Mouse (Mus musculus) embryonic facial prominence, embryonic 13.5 days (tissue): ENCODE results near the gene Sgsh. TPM values are rescaled to one million over a fixed set of nuclear protein-coding genes. Genes with fewer than 3 reads are reported as not detected.

Experiments used
- ATAC-seq: fragments of 200-750 bp; cut with Nextera tagmentation; 2 replicates; pipeline ENCODE4 v1.8.0; 2017; ENCODE audit warnings: low read depth; ENCODE audit not compliant: insufficient number of reproducible peaks, insufficient read depth, low FRiP score, low TSS enrichment
- H3K27ac ChIP-seq: fragments of 300-500 bp; sonication (generic); 2 replicates; pipeline ENCODE4 v1.5.1; 2015; ENCODE audit warnings: moderate library complexity, mild to moderate bottlenecking, inconsistent platforms
- H3K27me3 ChIP-seq: fragments of 300-500 bp; sonication (generic); 2 replicates; pipeline ENCODE4 v1.6.1; 2015; ENCODE audit warnings: mild to moderate bottlenecking, inconsistent platforms
- H3K36me3 ChIP-seq: fragments of 300-500 bp; sonication (generic); 2 replicates; pipeline ENCODE4 v1.6.1; 2015; ENCODE audit warnings: mild to moderate bottlenecking, inconsistent platforms
- H3K4me1 ChIP-seq: fragments of 300-500 bp; sonication (generic); 2 replicates; pipeline ENCODE4 v1.6.1; 2015; ENCODE audit warnings: inconsistent platforms
- H3K4me2 ChIP-seq: fragments of 300-500 bp; sonication (generic); 2 replicates; pipeline ENCODE4 v1.6.1; 2015; ENCODE audit warnings: moderate library complexity, mild to moderate bottlenecking, inconsistent platforms
- H3K4me3 ChIP-seq: fragments of 300-500 bp; sonication (generic); 2 replicates; pipeline ENCODE4 v1.5.1; 2015; ENCODE audit warnings: mild to moderate bottlenecking, inconsistent platforms
- H3K9ac ChIP-seq: fragments of 300-500 bp; sonication (generic); 2 replicates; pipeline ENCODE4 v1.6.1; 2015; ENCODE audit warnings: mild to moderate bottlenecking, inconsistent platforms
- H3K9me3 ChIP-seq: fragments of 300-500 bp; sonication (generic); 2 replicates; pipeline ENCODE4 v1.6.1; 2016; ENCODE audit warnings: inconsistent platforms
- WGBS: fragments of 180-500 bp; shearing (Covaris S2); methylation state at CpG from one replicate; pipeline ENCODE4 v1.1.7; 2015; ENCODE audit warnings: mixed read lengths; 5-methylcytosine and 5-hydroxymethylcytosine counted together
- microRNA counts: library from miRNA; unstranded; fragments of <30 nt; microRNA quantifications from one replicate; lab custom pipeline; 2016
- microRNA-seq: library from miRNA; unstranded; fragments of <30 nt; microRNA quantifications from one replicate; pipeline ENCODE4, GENCODE M21; 2016
- polyA plus RNA-seq: library from polyadenylated mRNA; unstranded; fragments of >200 nt; fragmentation: Nextera tagmentation; extraction: Ambion mirVana; gene quantifications from 2 replicates; pipeline ENCODE4 v1.2.1, GENCODE M21; 2015

Sgsh gene
- polyA plus RNA-seq, 1 experiment from 2014 or later: 5.9 TPM

DNA sequence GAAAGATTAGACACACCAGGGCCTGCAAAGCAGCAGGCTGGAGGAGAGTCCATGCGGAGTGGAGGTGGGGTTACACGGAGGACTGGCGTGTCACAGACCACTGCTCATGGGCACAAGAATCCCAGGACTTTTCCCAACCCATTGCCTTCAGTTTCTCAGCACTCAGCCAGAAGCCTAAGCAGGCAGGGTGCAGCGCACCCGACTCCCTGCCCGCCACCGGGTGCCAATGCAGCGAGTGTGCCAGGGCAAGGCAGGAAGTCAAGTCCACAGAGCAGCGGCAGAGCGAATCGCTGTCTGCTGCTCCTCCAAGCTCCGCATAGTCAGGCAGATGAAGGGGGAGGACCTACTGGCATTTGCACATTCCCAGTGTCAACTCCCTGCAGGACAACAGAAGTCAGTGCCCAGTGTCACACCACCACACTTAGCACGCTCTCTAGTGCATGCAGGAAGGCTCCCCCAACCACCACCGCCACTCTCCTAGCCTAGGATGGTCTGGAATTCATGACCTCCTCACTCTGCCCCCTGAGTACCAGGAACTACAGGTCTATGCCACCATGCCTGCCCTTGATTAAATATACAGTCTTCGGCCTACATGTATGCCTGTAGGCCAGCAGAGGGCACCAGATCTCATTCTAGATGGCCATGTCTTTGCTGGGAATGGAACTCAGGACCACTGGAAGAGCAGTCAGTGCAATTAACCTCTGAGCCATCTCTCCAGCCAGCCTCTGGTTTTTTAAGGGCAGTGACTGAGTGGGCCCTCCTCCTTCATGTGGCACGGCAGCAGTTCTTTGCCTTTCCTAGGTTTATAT lies 50.2 kb downstream of the Sgsh start:
- ATAC-seq: no peak

GRCm38 (mm10) chr11:119300986-119301385 lies 54.4 kb downstream of the Sgsh start:
- ATAC-seq: no peak
- peak overlapping the region; percentile 99; the same call in 1 of the 2 replicates for H3K4me3 ChIP-seq
- peaks cover 24% of the 10 kb centered on the region for H3K36me3 ChIP-seq
- H3K4me1 ChIP-seq: peaks cover 15% of the 10 kb centered on the region
- no peaks in the 10 kb centered on the region for H3K9me3 ChIP-seq
- peaks cover 16% of the 10 kb centered on the region for H3K27me3 ChIP-seq
- H3K9ac ChIP-seq: 0 out of 2 replicates have a peak overlapping the region, but pooled peaks have one; percentile 99
- peak overlapping the region; percentile 86 for H3K4me2 ChIP-seq
- H3K27ac ChIP-seq: no peak overlapping the region
- WGBS: 26% methylated on average over 2 of the region's 2 CpGs

More for the DNA sequence above, 50.2 kb downstream of the Sgsh start:
- WGBS: 40% methylated on average over 16 of the region's 16 CpGs
- H3K9me3 ChIP-seq: no peaks in the 10 kb centered on the region
- H3K4me2 ChIP-seq: no peak overlapping the region
- H3K4me3 ChIP-seq: no peak overlapping the region
- H3K4me1 ChIP-seq: peaks cover 20% of the 10 kb centered on the region
- 0 out of 2 replicates have a peak overlapping the region, but pooled peaks have one; percentile 32 for H3K9ac ChIP-seq
- no peaks in the 10 kb centered on the region for H3K36me3 ChIP-seq
- no peak overlapping the region for H3K27ac ChIP-seq
- peaks cover 29% of the 10 kb centered on the region for H3K27me3 ChIP-seq

- Histone ChIP-seq H3K4me2 (peak overlapping the region; percentile 86), H3K27ac (peak overlapping the region; percentile 88), H3K4me3 (peak overlapping the region; percentile 99), H3K9ac (peak overlapping the region; percentile 99), H3K36me3 (peaks cover 30% of the 10 kb centered on the region), H3K9me3 (no peaks in the 10 kb centered on the region), H3K27me3 (peaks cover 16% of the 10 kb centered on the region), H3K4me1 (peaks cover 15% of the 10 kb centered on the region)
- ATAC-seq: peak; percentile 73
- WGBS: 1% methylated on average over 31 of the region's 31 CpGs
These were observed 54.9 kb downstream of the Sgsh start for GRCm38 (mm10) chr11:119300246-119300935.

GRCm38 (mm10) chr11:119299391-119300245 lies 55.7 kb downstream of the Sgsh start, which contains the start of gene Eif4a3:
Eif4a3 (minus strand) TSS chr11:119300089.
- H3K27ac ChIP-seq: peak within 1 kb of the TSS; percentile 88
- peaks cover 10% of the 10 kb centered on the region for H3K27me3 ChIP-seq
- no peaks in the 10 kb centered on the region for H3K9me3 ChIP-seq
- peaks cover 37% of the 10 kb centered on the region for H3K36me3 ChIP-seq
- peak within 1 kb of the TSS; percentile 86 for H3K4me2 ChIP-seq
- peak within 1 kb of the TSS; percentile 99 for H3K4me3 ChIP-seq
- peaks cover 15% of the 10 kb centered on the region for H3K4me1 ChIP-seq
- H3K9ac ChIP-seq: peak within 1 kb of the TSS; percentile 99
- peak; percentile 89 for ATAC-seq
- under 1% methylated on average over 89 of the region's 89 CpGs for WGBS

GRCm38 (mm10) chr11:119298917-119299316 lies 56.4 kb downstream of the Sgsh start:
- H3K4me3 ChIP-seq: peak overlapping the region; percentile 99
- H3K9me3 ChIP-seq: no peaks in the 10 kb centered on the region
- peaks cover 44% of the 10 kb centered on the region for H3K36me3 ChIP-seq
- peak overlapping the region; percentile 88; the same call in 1 of the 2 replicates for H3K27ac ChIP-seq
- peaks cover 15% of the 10 kb centered on the region for H3K4me1 ChIP-seq
- H3K27me3 ChIP-seq: peaks cover 3% of the 10 kb centered on the region
- no peak for ATAC-seq
- H3K4me2 ChIP-seq: peak overlapping the region; percentile 86
- peak overlapping the region; percentile 99 for H3K9ac ChIP-seq
- 14% methylated on average over 7 of the region's 7 CpGs for WGBS

- Histone ChIP-seq H3K27me3 (no peaks in the 10 kb centered on the region), H3K4me1 (peaks cover 15% of the 10 kb centered on the region), H3K4me3 (peak overlapping the region; percentile 99; the same call in 1 of the 2 replicates), H3K9me3 (no peaks in the 10 kb centered on the region), H3K27ac (no peak overlapping the region), H3K4me2 (peak overlapping the region; percentile 86), H3K9ac (peak overlapping the region; percentile 99), H3K36me3 (peaks cover 53% of the 10 kb centered on the region)
- no peak for ATAC-seq
- WGBS: 85% methylated on average over 6 of the region's 6 CpGs
These were observed 57.3 kb downstream of the Sgsh start for GRCm38 (mm10) chr11:119297996-119298395.

MicroRNAs within 50 kb of the gene (microRNA counts, 519-probe panel; counts per million panel counts)
- microRNA mmu-miR-1932 (lab: Ali Mortazavi, UCI): 236 counts per million, percentile 44 among the panel's probes with 10 or more counts

Small RNA genes within 50 kb of the gene (microRNA-seq; reads per million reads assigned to microRNA genes)
- gene Mir1932: not detected

Other genes starting within 250 kb of the Sgsh start
- gene Tbc1d16, start 127.0 kb downstream of the Sgsh start, polyA plus RNA-seq: 22.7 and 24.9 TPM in 2 replicates
- 6.7 and 7.1 TPM in 2 replicates for gene Ccdc40, start 127.0 kb downstream of the Sgsh start, polyA plus RNA-seq
- 58.5 and 61.0 TPM in 2 replicates for gene Gaa, start 87.6 kb downstream of the Sgsh start, polyA plus RNA-seq
- 339 and 385 TPM in 2 replicates for gene Eif4a3, start 55.4 kb downstream of the Sgsh start, polyA plus RNA-seq
- 1.1 and 1.2 TPM in 2 replicates for gene Card14, start 47.8 kb downstream of the Sgsh start, polyA plus RNA-seq
- gene Slc26a11, start within 50 bp of the Sgsh start, polyA plus RNA-seq: 11.0 and 11.9 TPM in 2 replicates
- 1.9 and 2.1 TPM in 2 replicates for gene Rnf213, start 37.6 kb upstream of the Sgsh start, polyA plus RNA-seq
- gene Endov, start 135.8 kb upstream of the Sgsh start, polyA plus RNA-seq: 16.0 and 17.3 TPM in 2 replicates
- 0.60 and 0.66 TPM in 2 replicates for gene Nptx1, start 192.2 kb upstream of the Sgsh start, polyA plus RNA-seq
- 10.8 and 12.5 TPM in 2 replicates for gene Rptor, start 247.4 kb upstream of the Sgsh start, polyA plus RNA-seq